Mouse (Mus musculus) lung, adult 2 months (tissue): ENCODE measurements at regions not wholly inside any gene's neighbourhood (a gene's known extent, or its start where the extent isn't known, plus 50 kb on each side); places are given as distances from the start of the nearest gene placed in this dataset.

Experiments used
- DNase-seq: peaks from one replicate; pipeline ENCODE4 v3.0.0; 2022
- H3K4me1 ChIP-seq: fragments of 200-500 bp; 2 replicates; pipeline ENCODE4 v1.6.1; 2011; ENCODE audit warnings: low read length; ENCODE audit not compliant: control insufficient read depth, insufficient read depth
- H3K4me3 ChIP-seq: fragments of 200-500 bp; replicated peaks from 2 replicates; pipeline ENCODE3; 2011; ENCODE audit warnings: low read depth, mild to moderate bottlenecking, control low read depth, low read length; ENCODE audit errors: extremely low read depth
- CTCF ChIP-seq: fragments of 200-500 bp; IDR thresholded peaks from 2 replicates; pipeline ENCODE4 v1.5.1; 2011; ENCODE audit warnings: mild to moderate bottlenecking, low read length, control low read depth; ENCODE audit not compliant: insufficient read depth
- POLR2A ChIP-seq: fragments of 200-500 bp; IDR thresholded peaks from 2 replicates; pipeline ENCODE4 v1.6.1; 2011; ENCODE audit warnings: low read depth, mild to moderate bottlenecking, control low read depth, low read length, borderline replicate concordance; ENCODE audit errors: extremely low read depth
- WGBS: fragments of 180-500 bp; shearing (Covaris S2); methylation state at CpG from one replicate; pipeline ENCODE4 v1.1.7; 2018; 5-methylcytosine and 5-hydroxymethylcytosine counted together

DNA sequence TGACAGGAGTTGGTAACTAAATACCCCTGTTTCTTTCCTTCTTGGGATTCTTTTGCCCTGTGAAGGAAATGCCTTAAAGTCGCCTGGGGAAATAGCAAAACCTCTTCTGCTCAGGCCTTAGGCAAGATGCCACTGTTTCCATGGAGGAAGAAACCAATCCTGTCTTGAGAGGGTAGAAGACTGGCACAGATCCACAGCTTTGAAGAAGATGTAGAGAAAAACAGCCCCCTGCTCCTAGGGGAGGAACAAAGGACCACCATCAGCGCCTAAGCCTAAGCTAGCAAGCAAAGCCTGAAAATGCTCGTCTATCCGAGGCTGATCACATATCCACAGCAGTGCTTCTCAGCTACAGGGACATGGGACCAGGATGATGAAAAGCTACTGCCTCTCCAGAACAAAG, 268.0 kb upstream of the Tank start:
- H3K4me3 ChIP-seq: no peak overlapping the region
- TF ChIP-seq CTCF (no peak), POLR2A (no peak)
- 79% methylated on average over 4 of the region's 4 CpGs for WGBS
- H3K4me1 ChIP-seq: no peaks in the 10 kb centered on the region
- no peak for DNase-seq

DNA sequence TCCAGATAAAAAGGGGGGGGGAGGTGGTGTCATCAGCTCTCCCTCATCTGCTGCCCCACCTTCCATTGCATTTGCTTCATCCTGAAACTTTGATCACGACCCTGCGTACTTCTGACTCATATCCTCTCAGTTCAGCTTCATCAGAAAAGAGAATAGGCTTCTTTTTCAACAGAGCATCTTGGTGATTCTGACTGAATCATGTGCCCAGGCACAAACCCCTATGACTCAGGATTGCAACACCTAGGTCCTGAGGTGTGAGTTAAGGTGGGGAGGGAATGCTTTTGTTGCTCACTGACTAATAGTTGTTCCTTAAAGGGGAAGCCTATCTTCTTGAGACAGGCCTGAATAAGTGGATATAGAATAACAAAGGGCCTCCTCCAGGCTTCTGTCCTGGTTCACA, 269.2 kb upstream of the Tank start:
- no peak overlapping the region for H3K4me3 ChIP-seq
- no peak for DNase-seq
- TF ChIP-seq CTCF: no peak
- TF ChIP-seq POLR2A: no peak
- H3K4me1 ChIP-seq: no peaks in the 10 kb centered on the region
- 69% methylated on average over 2 of the region's 2 CpGs for WGBS

DNA sequence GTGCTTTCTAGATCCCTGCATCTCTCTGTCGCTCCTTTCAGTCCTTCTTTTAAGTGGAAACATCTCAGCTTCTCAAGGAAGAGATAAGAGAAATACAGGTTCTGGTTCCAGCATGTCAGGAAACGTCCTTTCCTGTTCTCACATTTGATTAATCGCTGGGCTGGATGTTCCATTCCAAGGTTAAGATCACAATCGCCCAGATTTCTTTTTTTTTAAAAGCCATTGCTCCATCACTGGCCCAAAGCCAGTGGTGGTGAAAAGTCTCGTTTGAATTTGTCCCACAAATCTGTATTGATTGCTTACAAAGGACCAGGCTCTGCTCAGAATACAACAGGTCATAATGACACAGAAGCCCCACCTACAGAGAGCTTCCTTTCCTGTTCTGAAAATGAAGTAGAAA, 281.2 kb upstream of the Tank start:
- TF ChIP-seq CTCF (no peak), POLR2A (no peak)
- Histone ChIP-seq H3K4me1 (peaks cover 20% of the 10 kb centered on the region), H3K4me3 (no peak overlapping the region)
- 20% methylated on average over 5 of the region's 5 CpGs for WGBS
- DNase-seq: no peak

DNA sequence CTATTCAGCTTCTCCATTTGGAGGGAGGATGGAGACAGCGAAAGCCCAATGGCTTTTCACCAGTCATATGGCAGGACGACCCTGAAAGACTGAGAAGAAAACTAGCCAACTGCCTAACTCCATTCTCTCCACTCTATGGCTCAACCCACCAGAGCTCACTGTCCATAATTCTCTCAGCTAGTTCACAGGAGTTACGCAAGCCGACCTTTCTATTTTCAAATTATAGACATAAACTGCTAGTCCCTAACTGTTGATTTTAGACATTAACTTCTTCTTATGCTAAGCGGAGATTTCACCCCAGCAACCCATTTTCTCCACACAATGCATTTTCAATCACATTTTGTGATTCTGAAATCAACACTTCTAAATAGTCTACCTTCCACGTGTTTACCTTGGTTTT, 281.8 kb upstream of the Tank start:
- no peak overlapping the region for H3K4me3 ChIP-seq
- WGBS: 69% methylated on average over 6 of the region's 6 CpGs
- TF ChIP-seq POLR2A (no peak), CTCF (no peak)
- no peak for DNase-seq
- peaks cover 20% of the 10 kb centered on the region for H3K4me1 ChIP-seq

DNA sequence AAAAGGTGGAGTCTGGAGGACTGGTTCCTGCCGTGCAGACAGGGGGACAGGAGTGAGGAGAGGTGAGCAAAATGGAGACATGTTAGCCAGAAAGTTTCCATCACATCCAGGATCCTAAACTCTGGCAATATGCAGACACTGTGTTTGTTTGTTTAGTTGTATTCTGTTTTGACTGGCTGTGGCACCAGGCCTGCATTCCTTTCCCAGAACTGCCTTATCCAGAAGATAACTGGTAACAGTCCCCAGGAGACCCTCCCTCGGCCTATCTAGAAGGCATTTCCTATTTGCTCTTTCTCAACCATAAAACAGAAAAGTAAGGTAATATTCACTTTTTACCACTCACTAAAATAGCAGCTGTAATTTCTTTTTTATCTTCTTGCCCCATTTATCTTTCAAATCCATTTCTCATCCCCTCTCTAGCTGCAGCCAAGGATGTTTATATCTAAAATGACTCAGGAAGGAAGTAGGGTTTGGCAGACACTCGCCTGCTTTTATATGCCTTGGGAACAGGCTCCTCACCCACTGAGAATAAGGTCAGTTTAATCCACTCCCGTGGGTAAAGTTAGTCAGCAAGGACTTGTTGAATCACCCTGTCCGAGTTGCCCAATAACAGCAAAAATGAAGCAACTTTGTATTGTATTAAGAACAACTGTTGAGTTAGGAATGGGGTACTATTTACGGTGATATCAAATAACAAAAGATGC, 283.0 kb upstream of the Tank start:
- peaks cover 20% of the 10 kb centered on the region for H3K4me1 ChIP-seq
- TF ChIP-seq CTCF (no peak), POLR2A (no peak)
- no peak overlapping the region for H3K4me3 ChIP-seq
- WGBS: 22% methylated on average over 6 of the region's 6 CpGs
- no peak for DNase-seq

DNA sequence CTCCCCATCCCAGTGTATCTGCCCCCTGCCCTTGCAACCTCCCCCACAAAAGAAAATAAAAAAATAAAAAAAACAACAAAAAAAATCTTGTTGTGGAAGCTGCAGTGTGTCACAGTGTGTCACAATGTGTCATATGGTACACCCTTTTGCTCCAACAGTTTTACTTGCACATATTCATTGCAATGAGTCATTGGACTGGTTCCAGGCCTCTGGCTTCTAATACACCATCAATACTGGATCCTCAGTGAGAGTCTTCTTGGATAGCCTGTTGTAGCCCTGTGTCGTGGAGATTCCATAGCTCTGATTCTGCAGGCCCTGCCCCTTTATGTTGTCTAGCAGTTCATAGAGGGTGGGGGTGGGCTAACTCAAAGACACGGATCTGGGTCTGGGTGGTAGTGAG, 290.1 kb upstream of the Tank start:
- TF ChIP-seq CTCF: no peak
- TF ChIP-seq POLR2A: no peak
- no peak for DNase-seq
- Histone ChIP-seq H3K4me1 (no peaks in the 10 kb centered on the region; the same call in 1 of the 2 replicates), H3K4me3 (no peak overlapping the region)
- 86% methylated on average over 2 of the region's 2 CpGs for WGBS

DNA sequence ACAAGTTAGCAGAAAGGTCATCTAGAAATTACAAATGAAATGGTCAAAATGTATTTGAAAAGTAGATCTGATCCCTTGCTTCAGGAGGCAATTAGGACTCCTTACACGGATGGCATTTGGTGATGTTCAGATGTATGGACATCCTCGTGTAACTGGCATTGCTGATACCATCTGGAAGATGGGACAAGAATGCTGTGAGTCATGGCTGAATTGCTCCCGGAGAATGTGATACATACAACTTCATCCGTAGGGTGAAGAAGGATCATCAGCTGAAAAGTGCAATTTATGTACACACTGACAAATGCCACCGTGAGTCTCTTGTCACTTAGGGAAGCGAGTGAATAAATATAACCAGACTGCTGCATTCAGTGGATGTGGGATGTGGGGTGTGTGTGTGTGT, 293.7 kb upstream of the Tank start:
- Histone ChIP-seq H3K4me3 (no peak overlapping the region), H3K4me1 (no peaks in the 10 kb centered on the region)
- TF ChIP-seq POLR2A: no peak
- TF ChIP-seq CTCF: no peak
- 58% methylated on average over 6 of the region's 6 CpGs for WGBS
- no peak for DNase-seq

DNA sequence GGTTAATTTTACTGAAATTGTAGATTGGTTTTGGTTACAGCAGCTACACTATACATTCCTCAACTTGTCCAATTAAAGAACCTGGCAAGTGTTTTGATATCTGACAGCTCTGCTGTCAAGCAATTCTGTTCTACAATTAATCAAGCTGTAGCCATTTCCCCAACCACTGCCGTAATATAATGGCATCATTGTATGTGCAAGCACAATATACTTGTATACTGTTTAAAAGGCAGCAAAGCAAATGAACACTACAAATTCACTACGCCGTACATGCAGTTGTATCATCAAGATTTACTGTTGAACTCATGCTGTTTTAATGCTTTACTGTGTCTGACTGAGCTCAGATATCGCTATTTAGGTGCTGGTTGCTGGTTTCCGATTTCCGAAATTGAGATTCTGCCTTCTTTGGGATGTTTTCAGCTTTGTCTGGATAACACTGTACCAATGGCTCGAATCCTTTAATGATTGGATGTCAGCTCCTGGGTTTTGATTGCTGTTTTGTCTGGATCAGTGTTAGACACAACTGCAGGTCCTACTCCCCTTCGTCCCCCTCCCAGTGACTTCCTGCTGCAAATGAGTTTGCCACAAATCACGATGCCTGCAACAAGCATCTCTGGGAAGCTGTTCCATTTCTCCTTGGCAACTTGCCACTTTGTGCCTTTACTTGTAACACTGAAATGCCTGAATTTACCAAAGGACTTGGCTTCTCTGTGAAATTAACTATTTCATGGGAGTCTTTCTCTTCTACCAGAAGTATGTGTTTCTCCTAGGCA, 294.4 kb upstream of the Tank start:
- DNase-seq: no peak
- WGBS: 66% methylated on average over 9 of the region's 9 CpGs
- no peak overlapping the region for H3K4me3 ChIP-seq
- no peaks in the 10 kb centered on the region for H3K4me1 ChIP-seq
- TF ChIP-seq POLR2A (no peak), CTCF (no peak)

DNA sequence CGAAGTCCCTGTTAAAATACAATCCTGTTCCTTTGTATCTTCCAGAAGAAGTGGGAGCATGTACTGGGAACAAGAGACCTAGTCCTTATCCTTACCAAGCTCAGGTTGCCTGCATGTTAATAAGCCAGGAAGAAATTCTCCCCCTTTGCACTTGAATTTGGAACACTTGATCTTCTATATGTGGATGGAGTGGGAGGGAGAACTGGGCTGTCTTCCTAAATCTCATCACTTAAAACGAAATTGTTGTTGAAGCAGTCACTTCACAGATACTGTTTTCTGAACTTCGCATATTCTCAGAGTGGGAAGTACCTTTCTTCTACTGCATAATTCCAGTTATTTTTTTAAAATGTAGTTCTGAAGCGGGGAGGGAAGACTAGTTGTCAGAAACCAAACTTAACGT, 305.7 kb upstream of the Tank start:
- DNase-seq: no peak
- H3K4me1 ChIP-seq: no peaks in the 10 kb centered on the region; the same call in 1 of the 2 replicates
- TF ChIP-seq POLR2A (no peak), CTCF (no peak)
- no peak overlapping the region for H3K4me3 ChIP-seq
- 84% methylated on average over 5 of the region's 5 CpGs for WGBS

DNA sequence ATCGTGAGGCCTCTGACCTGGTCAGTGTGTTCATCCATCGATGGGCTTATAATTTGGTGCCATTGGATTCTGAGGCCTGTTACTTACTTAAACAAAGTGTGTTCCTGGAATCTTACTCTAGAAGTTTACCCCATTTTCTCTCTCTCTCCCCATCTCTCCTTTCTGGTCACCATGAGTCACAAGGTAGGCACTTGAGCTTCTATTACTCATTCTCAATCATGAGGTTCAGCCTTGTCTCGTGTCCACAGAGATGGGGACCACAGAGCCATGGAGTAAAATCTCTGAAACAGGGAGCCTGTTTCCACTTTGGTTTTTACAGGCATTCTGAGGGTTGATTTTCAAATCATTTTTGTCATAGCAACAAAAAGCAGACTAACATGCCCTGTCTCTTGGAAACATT, 304.7 kb upstream of the Rbms1 start:
- Histone ChIP-seq H3K4me1 (no peaks in the 10 kb centered on the region; the same call in 1 of the 2 replicates), H3K4me3 (no peak overlapping the region)
- no peak for DNase-seq
- TF ChIP-seq CTCF (no peak), POLR2A (no peak)
- 91% methylated on average over 3 of the region's 3 CpGs for WGBS
